Mouse (Mus musculus): ENCODE measurements around the gene Tex46. TPM values are rescaled to one million over a fixed set of nuclear protein-coding genes. Genes with fewer than 3 reads are reported as not detected.

The Tex46 gene
- polyA plus RNA-seq, 1 experiment from 2014 or later = not detected

GRCm38 (mm10) chr4:136657914-136658313 is 47.7 kb downstream of the Tex46 start:
- Histone ChIP-seq H3K27ac (ENCODE audit: low read length) (no peak overlapping the region), H3K9ac (replicated peaks; ENCODE audit: low read depth) (no peak overlapping the region), H3K4me3 (ENCODE audit: low read depth, low read length) (no peak overlapping the region), H3K27me3 (replicated peaks; ENCODE audit: insufficient read depth, low read length) (no peaks in the 10 kb centered on the region), H3K4me1 (ENCODE audit: insufficient read depth, low read depth, low read length) (no peaks in the 10 kb centered on the region), H3K36me3 (ENCODE audit: insufficient read depth, low read length) (no peaks in the 10 kb centered on the region), H3K9me3 (ENCODE audit: low read length) (no peaks in the 10 kb centered on the region), H3K4me2 (replicated peaks; ENCODE audit: low read depth, low read length) (no peak overlapping the region)
- no peak for DNase-seq (ENCODE audit: low spot score)
- no peak for TF ChIP-seq EP300 (IDR thresholded peaks at IDR 0.05)
- WGBS = 77% methylated on average over 3 of the region's 3 CpGs
- no peak for ATAC-seq

Small RNAs within 50 kb of the gene (microRNA-seq; reads per million reads assigned to microRNA genes)
- not detected for gene Gm22180

Other genes starting within 250 kb of the Tex46 start
- 0.10 TPM in 1 of 2 replicates, not detected in the other for gene Htr1d, start 186.9 kb upstream of the Tex46 start, polyA plus RNA-seq (2015; fragmentation: Nextera tagmentation; extraction: Ambion mirVana)
- 0.36 and 0.78 TPM in 2 replicates for gene 6030445D17Rik, start 148.2 kb upstream of the Tex46 start, polyA plus RNA-seq (2015; fragmentation: Nextera tagmentation; extraction: Ambion mirVana)
- 109 and 110 TPM in 2 replicates for gene Luzp1, start 140.7 kb upstream of the Tex46 start, polyA plus RNA-seq (2015; fragmentation: Nextera tagmentation; extraction: Ambion mirVana)
- gene Kdm1a, start 7.7 kb upstream of the Tex46 start, polyA plus RNA-seq (2015; fragmentation: Nextera tagmentation; extraction: Ambion mirVana) = 21.0 TPM in 2 replicates
- gene Lactbl1, start 12.2 kb downstream of the Tex46 start, polyA plus RNA-seq (2015; fragmentation: Nextera tagmentation; extraction: Ambion mirVana) = not detected in 2 replicates
- gene Ephb2, start 225.6 kb downstream of the Tex46 start, polyA plus RNA-seq (2015; fragmentation: Nextera tagmentation; extraction: Ambion mirVana) = 0.63 and 0.74 TPM in 2 replicates